Mouse (Mus musculus) hindbrain, embryonic 14.5 days (tissue): ENCODE data around the gene Bend3. TPM values are rescaled to one million over a fixed set of nuclear protein-coding genes. Genes with fewer than 3 reads are reported as not detected.

Experiments
- ATAC-seq: fragments of 200-750 bp; cut with Nextera tagmentation; 2 replicates; pipeline ENCODE4 v1.8.0; 2017; ENCODE audit warnings: moderate number of reproducible peaks, mild to moderate bottlenecking, moderate TSS enrichment, moderate library complexity; ENCODE audit not compliant: low FRiP score
- DNase-seq: peaks from one replicate; pipeline ENCODE4 v3.0.0-alpha.2; 2015; ENCODE audit warnings: low spot score
- H3K27ac ChIP-seq: fragments of 300-500 bp; sonication (generic); 2 replicates; pipeline ENCODE4 v1.5.1; 2014; ENCODE audit warnings: mild to moderate bottlenecking, moderate library complexity
- H3K27me3 ChIP-seq: fragments of 300-500 bp; sonication (generic); 2 replicates; pipeline ENCODE4 v1.6.1; 2014; ENCODE audit warnings: mild to moderate bottlenecking, low read length, mixed read lengths; ENCODE audit not compliant: control insufficient read depth, insufficient read depth
- H3K36me3 ChIP-seq: fragments of 300-500 bp; sonication (generic); replicated peaks from 2 replicates; pipeline ENCODE4 v1.6.1; 2014; ENCODE audit not compliant: control insufficient read depth, insufficient read depth
- H3K4me1 ChIP-seq: fragments of 300-500 bp; sonication (generic); replicated peaks from 2 replicates; pipeline ENCODE4 v1.6.1; 2014; ENCODE audit warnings: antibody characterized with exemption, low read length, mixed read lengths; ENCODE audit not compliant: control insufficient read depth, insufficient read depth
- H3K4me2 ChIP-seq: fragments of 300-500 bp; sonication (generic); replicated peaks from 2 replicates; pipeline ENCODE4 v1.6.1; 2014; ENCODE audit warnings: mild to moderate bottlenecking, moderate library complexity
- H3K4me3 ChIP-seq: fragments of 300-500 bp; sonication (generic); replicated peaks from 2 replicates; pipeline ENCODE4 v1.5.1; 2014; ENCODE audit warnings: mild to moderate bottlenecking, low read length
- H3K9ac ChIP-seq: fragments of 300-500 bp; sonication (generic); 2 replicates; pipeline ENCODE4 v1.6.1; 2014
- H3K9me3 ChIP-seq: fragments of 300-500 bp; sonication (generic); 2 replicates; pipeline ENCODE4 v1.6.1; 2016; ENCODE audit warnings: low read length; ENCODE audit not compliant: control insufficient read depth
- WGBS: fragments of 180-500 bp; shearing (Covaris S2); extraction: QIAGEN DNeasy Blood & Tissue Kit; methylation state at CpG from one replicate; pipeline ENCODE4 v1.1.7; 2014; 5-methylcytosine and 5-hydroxymethylcytosine counted together
- polyA plus RNA-seq: library from polyadenylated mRNA; unstranded; fragments of >200 nt; fragmentation: Nextera tagmentation; extraction: Ambion mirVana; gene quantifications from 2 replicates; pipeline ENCODE4 v1.2.1, GENCODE M21; 2014

Gene Bend3
- polyA plus RNA-seq, 1 experiment from 2014 or later, result 4.8 TPM

- Histone ChIP-seq H3K4me3 (no peak overlapping the region), H3K4me1 (peaks cover 13% of the 10 kb centered on the region), H3K4me2 (no peak overlapping the region), H3K9ac (no peak overlapping the region), H3K36me3 (peaks cover 19% of the 10 kb centered on the region), H3K27ac (no peak overlapping the region), H3K27me3 (no peaks in the 10 kb centered on the region), H3K9me3 (no peaks in the 10 kb centered on the region)
- DNase-seq (no peak), ATAC-seq (no peak)
- WGBS, result 97% methylated on average over 7 of the region's 7 CpGs
These were observed 59.0 kb downstream of the Bend3 start for GRCm38 (mm10) chr10:43537652-43538051.

- no peak overlapping the region for H3K9ac ChIP-seq
- ATAC-seq, result no peak
- whole genome bisulfite sequencing, result 90% methylated on average over 5 of the region's 5 CpGs
These were observed 60.2 kb downstream of the Bend3 start for GRCm38 (mm10) chr10:43538831-43539230.

GRCm38 (mm10) chr10:43539746-43540310, 61.2 kb downstream of the Bend3 start:
- DNase-seq (no peak), ATAC-seq (no peak)
- Histone ChIP-seq H3K4me3 (peak overlapping the region; percentile 90), H3K9ac (peak overlapping the region; percentile 87), H3K4me2 (peak overlapping the region; percentile 70), H3K4me1 (peaks cover 13% of the 10 kb centered on the region), H3K27me3 (no peaks in the 10 kb centered on the region), H3K9me3 (no peaks in the 10 kb centered on the region), H3K27ac (no peak overlapping the region), H3K36me3 (peaks cover 9% of the 10 kb centered on the region; the same call in 1 of the 2 replicates)
- 22% methylated on average over 12 of the region's 12 CpGs for WGBS

More at GRCm38 (mm10) chr10:43538831-43539230, 60.2 kb downstream of the Bend3 start:
- Histone ChIP-seq H3K9me3 (no peaks in the 10 kb centered on the region), H3K4me2 (no peak overlapping the region), H3K36me3 (peaks cover 12% of the 10 kb centered on the region; the same call in 1 of the 2 replicates), H3K27me3 (no peaks in the 10 kb centered on the region), H3K27ac (no peak overlapping the region), H3K4me3 (no peak overlapping the region), H3K4me1 (peaks cover 13% of the 10 kb centered on the region)
- DNase-seq, result no peak

- Histone ChIP-seq H3K36me3 (peaks cover 9% of the 10 kb centered on the region; the same call in 1 of the 2 replicates), H3K4me2 (peak within 1 kb of the TSS; percentile 70), H3K9me3 (no peaks in the 10 kb centered on the region), H3K4me1 (peaks cover 13% of the 10 kb centered on the region), H3K27me3 (no peaks in the 10 kb centered on the region), H3K9ac (peak within 1 kb of the TSS; percentile 87), H3K4me3 (peak within 1 kb of the TSS; percentile 90), H3K27ac (peak within 1 kb of the TSS; percentile 65)
- WGBS, result under 1% methylated on average over 52 of the region's 56 CpGs
- DNase-seq, result peak; percentile 95
- ATAC-seq, result peak; percentile 98
These were observed 62.0 kb downstream of the Bend3 start, which contains the start of gene 1700021F05Rik for GRCm38 (mm10) chr10:43540442-43541152. Gene 1700021F05Rik (minus strand): TSS chr10:43540994.

GRCm38 (mm10) chr10:43541153-43541544, 62.5 kb downstream of the Bend3 start:
- Histone ChIP-seq H3K36me3 (peaks cover 3% of the 10 kb centered on the region; the same call in 1 of the 2 replicates), H3K27ac (no peak overlapping the region), H3K4me3 (peak overlapping the region; percentile 90), H3K9me3 (no peaks in the 10 kb centered on the region), H3K4me2 (peak overlapping the region; percentile 70; the same call in 1 of the 2 replicates), H3K9ac (no peak overlapping the region), H3K27me3 (no peaks in the 10 kb centered on the region), H3K4me1 (peaks cover 13% of the 10 kb centered on the region)
- peak; percentile 10; the same call in 1 of the 2 replicates for ATAC-seq
- WGBS, result 49% methylated on average over 8 of the region's 8 CpGs
- no peak for DNase-seq

- Histone ChIP-seq H3K4me1 (no peaks in the 10 kb centered on the region), H3K36me3 (no peaks in the 10 kb centered on the region), H3K4me3 (no peak overlapping the region), H3K27me3 (no peaks in the 10 kb centered on the region), H3K9me3 (no peaks in the 10 kb centered on the region), H3K27ac (no peak overlapping the region), H3K4me2 (no peak overlapping the region), H3K9ac (no peak overlapping the region)
- no peak for ATAC-seq
- DNase-seq, result no peak
- 54% methylated on average over 5 of the region's 5 CpGs for WGBS
These were observed 70.8 kb downstream of the Bend3 start for GRCm38 (mm10) chr10:43549411-43549810.

- no peak for DNase-seq
- Histone ChIP-seq H3K27ac (peak overlapping the region; percentile 52; the same call in 1 of the 2 replicates), H3K4me3 (no peak overlapping the region), H3K36me3 (no peaks in the 10 kb centered on the region), H3K4me2 (no peak overlapping the region), H3K27me3 (no peaks in the 10 kb centered on the region), H3K9ac (no peak overlapping the region), H3K4me1 (no peaks in the 10 kb centered on the region), H3K9me3 (no peaks in the 10 kb centered on the region)
- 25% methylated on average over 3 of the region's 3 CpGs for WGBS
- no peak for ATAC-seq
These were observed 72.3 kb downstream of the Bend3 start for GRCm38 (mm10) chr10:43550923-43551322.

GRCm38 (mm10) chr10:43551388-43551787, 72.8 kb downstream of the Bend3 start:
- Histone ChIP-seq H3K9me3 (no peaks in the 10 kb centered on the region), H3K4me2 (no peak overlapping the region), H3K27ac (peak overlapping the region; percentile 52; the same call in 1 of the 2 replicates), H3K4me1 (no peaks in the 10 kb centered on the region), H3K36me3 (no peaks in the 10 kb centered on the region), H3K4me3 (no peak overlapping the region), H3K9ac (no peak overlapping the region), H3K27me3 (no peaks in the 10 kb centered on the region)
- no peak for DNase-seq
- WGBS, result 23% methylated on average over 3 of the region's 3 CpGs
- ATAC-seq, result peak; percentile 59; the same call in 1 of the 2 replicates

GRCm38 (mm10) chr10:43557630-43558165, 79.1 kb downstream of the Bend3 start:
- H3K36me3 ChIP-seq, result no peaks in the 10 kb centered on the region
- H3K4me2 ChIP-seq, result no peak overlapping the region
- no peak overlapping the region for H3K9ac ChIP-seq
- WGBS, result 87% methylated on average over 5 of the region's 5 CpGs
- H3K4me1 ChIP-seq, result no peaks in the 10 kb centered on the region
- no peak for DNase-seq
- no peak overlapping the region for H3K4me3 ChIP-seq
- no peak for ATAC-seq
- no peaks in the 10 kb centered on the region for H3K9me3 ChIP-seq
- H3K27ac ChIP-seq, result no peak overlapping the region
- H3K27me3 ChIP-seq, result no peaks in the 10 kb centered on the region
